Mouse (Mus musculus) heart, embryonic 12.5 days (tissue): ENCODE measurements around the gene Foxa2. TPM values are rescaled to one million over a fixed set of nuclear protein-coding genes. Genes with fewer than 3 reads are reported as not detected.

Experiments
- ATAC-seq: fragments of 200-750 bp; cut with Nextera tagmentation; 2 replicates; pipeline ENCODE4 v1.8.0; 2017; ENCODE audit warnings: moderate TSS enrichment, moderate library complexity; ENCODE audit not compliant: insufficient number of reproducible peaks, low FRiP score
- H3K27ac ChIP-seq: fragments of 300-500 bp; sonication (generic); 2 replicates; pipeline ENCODE4 v1.5.1; 2016; ENCODE audit warnings: mild to moderate bottlenecking, moderate library complexity; ENCODE audit not compliant: poor library complexity, severe bottlenecking
- H3K27me3 ChIP-seq: fragments of 300-500 bp; sonication (generic); replicated peaks from 2 replicates; pipeline ENCODE4 v1.6.1; 2016; ENCODE audit warnings: mild to moderate bottlenecking, moderate library complexity
- H3K36me3 ChIP-seq: fragments of 300-500 bp; sonication (generic); 2 replicates; pipeline ENCODE4 v1.6.1; 2016; ENCODE audit warnings: mild to moderate bottlenecking, moderate library complexity
- H3K4me1 ChIP-seq: fragments of 300-500 bp; sonication (generic); replicated peaks from 2 replicates; pipeline ENCODE4 v1.6.1; 2016; ENCODE audit warnings: mild to moderate bottlenecking
- H3K4me2 ChIP-seq: fragments of 300-500 bp; sonication (generic); 2 replicates; pipeline ENCODE4 v1.6.1; 2016; ENCODE audit warnings: mild to moderate bottlenecking, moderate library complexity
- H3K4me3 ChIP-seq: fragments of 300-500 bp; sonication (generic); 2 replicates; pipeline ENCODE4 v1.5.1; 2016; ENCODE audit warnings: mild to moderate bottlenecking
- H3K9ac ChIP-seq: fragments of 300-500 bp; sonication (generic); 2 replicates; pipeline ENCODE4 v1.6.1; 2016; ENCODE audit warnings: mild to moderate bottlenecking, moderate library complexity
- H3K9me3 ChIP-seq: fragments of 300-500 bp; sonication (generic); replicated peaks from 2 replicates; pipeline ENCODE4 v1.6.1; 2016; ENCODE audit warnings: mild to moderate bottlenecking, moderate library complexity
- WGBS: fragments of 180-500 bp; shearing (Covaris S2); methylation state at CpG from one replicate; pipeline ENCODE4 v1.1.7; 2016; 5-methylcytosine and 5-hydroxymethylcytosine counted together
- polyA plus RNA-seq: library from polyadenylated mRNA; unstranded; fragments of >200 nt; fragmentation: Nextera tagmentation; extraction: Ambion mirVana; gene quantifications from 2 replicates; pipeline ENCODE4 v1.2.1, GENCODE M21; 2016

The Foxa2 gene
- polyA plus RNA-seq, 1 experiment from 2014 or later, result 0.55 TPM

- no peak overlapping the region for H3K9ac ChIP-seq
- no peaks in the 10 kb centered on the region for H3K36me3 ChIP-seq
- H3K4me3 ChIP-seq, result no peak overlapping the region
- WGBS, result 40% methylated on average over 5 of the region's 5 CpGs
- H3K4me2 ChIP-seq, result no peak overlapping the region
- no peak overlapping the region for H3K27ac ChIP-seq
- peaks cover 46% of the 10 kb centered on the region for H3K27me3 ChIP-seq
- H3K9me3 ChIP-seq, result no peaks in the 10 kb centered on the region
- ATAC-seq, result no peak
- no peaks in the 10 kb centered on the region for H3K4me1 ChIP-seq
Observed at GRCm38 (mm10) chr2:148021919-148022570, 24.7 kb downstream of the Foxa2 start.

GRCm38 (mm10) chr2:148021016-148021415 is 25.8 kb downstream of the Foxa2 start:
- H3K4me3 ChIP-seq, result no peak overlapping the region
- H3K9me3 ChIP-seq, result no peaks in the 10 kb centered on the region
- H3K36me3 ChIP-seq, result no peaks in the 10 kb centered on the region
- H3K4me2 ChIP-seq, result no peak overlapping the region
- peaks cover 42% of the 10 kb centered on the region for H3K27me3 ChIP-seq
- no peak overlapping the region for H3K9ac ChIP-seq
- ATAC-seq, result no peak
- H3K4me1 ChIP-seq, result no peaks in the 10 kb centered on the region
- H3K27ac ChIP-seq, result no peak overlapping the region
- 48% methylated on average over 9 of the region's 9 CpGs for WGBS

- peaks cover 34% of the 10 kb centered on the region for H3K27me3 ChIP-seq
- no peak for ATAC-seq
- H3K4me3 ChIP-seq, result no peak overlapping the region
- no peaks in the 10 kb centered on the region for H3K4me1 ChIP-seq
- H3K36me3 ChIP-seq, result no peaks in the 10 kb centered on the region
- 38% methylated on average over 3 of the region's 3 CpGs for WGBS
- H3K9ac ChIP-seq, result no peak overlapping the region
- H3K4me2 ChIP-seq, result no peak overlapping the region
- H3K9me3 ChIP-seq, result no peaks in the 10 kb centered on the region
- no peak overlapping the region for H3K27ac ChIP-seq
Observed at GRCm38 (mm10) chr2:148020125-148020524, 26.6 kb downstream of the Foxa2 start.

GRCm38 (mm10) chr2:148017782-148018690 is 28.7 kb downstream of the Foxa2 start:
- WGBS, result 65% methylated on average over 8 of the region's 8 CpGs
- no peaks in the 10 kb centered on the region for H3K36me3 ChIP-seq

GRCm38 (mm10) chr2:148013382-148013781 is 33.4 kb downstream of the Foxa2 start:
- Histone ChIP-seq H3K27ac (no peak overlapping the region), H3K27me3 (no peaks in the 10 kb centered on the region), H3K4me3 (no peak overlapping the region), H3K9ac (no peak overlapping the region), H3K9me3 (no peaks in the 10 kb centered on the region), H3K4me1 (peaks cover 5% of the 10 kb centered on the region; the same call in 1 of the 2 replicates), H3K36me3 (no peaks in the 10 kb centered on the region), H3K4me2 (no peak overlapping the region)
- WGBS, result 16% methylated on average over 3 of the region's 3 CpGs
- ATAC-seq, result no peak

More at GRCm38 (mm10) chr2:148017782-148018690, 28.7 kb downstream of the Foxa2 start:
- Histone ChIP-seq H3K9me3 (no peaks in the 10 kb centered on the region), H3K27ac (no peak overlapping the region), H3K27me3 (peaks cover 17% of the 10 kb centered on the region), H3K4me1 (peaks cover 5% of the 10 kb centered on the region; the same call in 1 of the 2 replicates), H3K4me3 (no peak overlapping the region), H3K4me2 (no peak overlapping the region), H3K9ac (no peak overlapping the region)
- no peak for ATAC-seq

GRCm38 (mm10) chr2:148009049-148009448 is 37.7 kb downstream of the Foxa2 start:
- Histone ChIP-seq H3K4me3 (no peak overlapping the region), H3K4me2 (no peak overlapping the region), H3K9me3 (no peaks in the 10 kb centered on the region), H3K4me1 (peaks cover 5% of the 10 kb centered on the region; the same call in 1 of the 2 replicates), H3K36me3 (no peaks in the 10 kb centered on the region), H3K27ac (no peak overlapping the region), H3K27me3 (no peaks in the 10 kb centered on the region), H3K9ac (no peak overlapping the region)
- ATAC-seq, result no peak
- WGBS, result 89% methylated on average over 4 of the region's 4 CpGs

GRCm38 (mm10) chr2:148004554-148005521 is 41.9 kb downstream of the Foxa2 start:
- no peak for ATAC-seq
- no peak overlapping the region for H3K4me2 ChIP-seq
- no peaks in the 10 kb centered on the region for H3K27me3 ChIP-seq
- H3K9me3 ChIP-seq, result no peaks in the 10 kb centered on the region
- no peaks in the 10 kb centered on the region for H3K36me3 ChIP-seq
- 33% methylated on average over 7 of the region's 7 CpGs for WGBS
- no peak overlapping the region for H3K9ac ChIP-seq
- no peaks in the 10 kb centered on the region for H3K4me1 ChIP-seq
- no peak overlapping the region for H3K27ac ChIP-seq
- H3K4me3 ChIP-seq, result no peak overlapping the region

GRCm38 (mm10) chr2:148003511-148003910 is 43.3 kb downstream of the Foxa2 start:
- H3K27me3 ChIP-seq, result no peaks in the 10 kb centered on the region
- 72% methylated on average over 3 of the region's 3 CpGs for whole genome bisulfite sequencing

GRCm38 (mm10) chr2:147998206-147998966 is 48.4 kb downstream of the Foxa2 start:
- no peak for ATAC-seq
- no peak overlapping the region for H3K9ac ChIP-seq

More at GRCm38 (mm10) chr2:148003511-148003910, 43.3 kb downstream of the Foxa2 start:
- Histone ChIP-seq H3K4me3 (no peak overlapping the region), H3K36me3 (no peaks in the 10 kb centered on the region), H3K4me2 (no peak overlapping the region), H3K27ac (no peak overlapping the region), H3K9ac (no peak overlapping the region), H3K9me3 (no peaks in the 10 kb centered on the region), H3K4me1 (no peaks in the 10 kb centered on the region)
- no peak for ATAC-seq

GRCm38 (mm10) chr2:147996781-147997180 is 50.0 kb downstream of the Foxa2 start:
- no peak overlapping the region for H3K27ac ChIP-seq
- H3K4me1 ChIP-seq, result no peaks in the 10 kb centered on the region
- ATAC-seq, result no peak
- H3K4me2 ChIP-seq, result no peak overlapping the region
- H3K9me3 ChIP-seq, result no peaks in the 10 kb centered on the region
- no peaks in the 10 kb centered on the region for H3K27me3 ChIP-seq
- H3K9ac ChIP-seq, result no peak overlapping the region
- no peak overlapping the region for H3K4me3 ChIP-seq
- H3K36me3 ChIP-seq, result no peaks in the 10 kb centered on the region

More at GRCm38 (mm10) chr2:147998206-147998966, 48.4 kb downstream of the Foxa2 start:
- Histone ChIP-seq H3K4me3 (no peak overlapping the region), H3K27ac (no peak overlapping the region), H3K4me1 (no peaks in the 10 kb centered on the region), H3K27me3 (no peaks in the 10 kb centered on the region), H3K36me3 (no peaks in the 10 kb centered on the region), H3K4me2 (no peak overlapping the region), H3K9me3 (no peaks in the 10 kb centered on the region)
- 69% methylated on average over 10 of the region's 10 CpGs for WGBS
